Mouse (Mus musculus) megakaryocyte-erythroid progenitor cell, adult 5 weeks (primary cell): ENCODE results near the gene Lgr6. TPM values are rescaled to one million over a fixed set of nuclear protein-coding genes. Genes with fewer than 3 reads are reported as not detected.

Experiments used
- polyA plus RNA-seq: library from polyadenylated mRNA; stranded (reverse); fragments of >175 nt; gene quantifications from 2 replicates; pipeline ENCODE4 v1.2.3, GENCODE M21; 2012

The Lgr6 gene
- polyA plus RNA-seq: 0.03 TPM in 1 of 2 replicates, not detected in the other

GRCm38 (mm10) chr1:135105124-135105523 is at the start of gene Lgr6:
TSS of gene Lgr6 (minus strand) at chr1:135105276.

GRCm38 (mm10) chr1:135146077-135146945 is 41.2 kb upstream of the Lgr6 start, which contains the start of gene Arl8a:
TSS of gene Arl8a (plus strand) at chr1:135146824.

DNA sequence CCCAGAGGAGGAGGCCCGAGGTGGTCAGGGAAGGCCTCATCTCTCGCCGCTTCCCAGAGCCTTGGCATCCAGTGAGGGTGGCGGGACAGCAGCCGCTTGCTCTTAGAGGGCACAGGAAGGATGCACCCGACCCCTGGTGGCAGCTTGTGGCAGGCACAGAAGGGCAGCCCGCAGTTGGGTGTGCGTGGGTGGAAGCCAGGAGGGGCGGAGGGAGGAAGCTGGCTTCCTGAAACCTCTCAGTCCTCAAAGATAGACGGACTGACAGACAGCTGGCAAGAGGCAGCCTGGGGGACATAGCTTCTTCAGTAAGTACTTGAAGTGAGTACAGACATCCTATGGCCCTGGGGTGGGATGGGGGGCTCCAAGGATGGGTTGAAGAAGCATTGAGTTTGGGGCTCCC is 27.4 kb upstream of the Lgr6 start, which contains the start of gene Ptpn7:
Gene Ptpn7 (plus strand): TSS at position 228 of the 400 bp plus-strand sequence.

GRCm38 (mm10) chr1:134962053-134962803 is 142.8 kb downstream of the Lgr6 start, which contains the start of gene Ube2t:
TSS of gene Ube2t (plus strand) at chr1:134962565.

GRCm38 (mm10) chr1:134955637-134956176 is 149.4 kb downstream of the Lgr6 start, which contains the start of gene Ppp1r12b:
TSS of gene Ppp1r12b (minus strand) at chr1:134955942.

Other genes with a start within 250 kb of the Lgr6 start
- 1.9 and 3.7 TPM in 2 replicates for gene Ppp1r12b, start 149.3 kb downstream of the Lgr6 start, polyA plus RNA-seq
- 29.2 and 29.6 TPM in 2 replicates for gene Ube2t, start 142.7 kb downstream of the Lgr6 start, polyA plus RNA-seq
- 136 and 153 TPM in 2 replicates for gene Ptpn7, start 27.4 kb upstream of the Lgr6 start, polyA plus RNA-seq
- 68.3 and 85.1 TPM in 2 replicates for gene Arl8a, start 41.5 kb upstream of the Lgr6 start, polyA plus RNA-seq
- gene Gpr37l1, start 62.4 kb upstream of the Lgr6 start, polyA plus RNA-seq: not detected in 2 replicates
- 0.05 and 0.15 TPM in 2 replicates for gene Elf3, start 153.3 kb upstream of the Lgr6 start, polyA plus RNA-seq
- 83.0 and 119 TPM in 2 replicates for gene Rnpep, start 178.8 kb upstream of the Lgr6 start, polyA plus RNA-seq
- 0.67 and 1.7 TPM in 2 replicates for gene Timm17a, start 208.5 kb upstream of the Lgr6 start, polyA plus RNA-seq
- gene Lmod1, start 219.5 kb upstream of the Lgr6 start, polyA plus RNA-seq: not detected in 2 replicates